Mouse (Mus musculus) spleen, adult 2 months (tissue): ENCODE data around the gene Mgat3.

Source experiments
- CTCF ChIP-seq: fragments of 200-500 bp; IDR thresholded peaks from 2 replicates; pipeline ENCODE4 v1.5.1; 2011; ENCODE audit warnings: mild to moderate bottlenecking, inconsistent platforms; ENCODE audit not compliant: insufficient read depth, insufficient read length, insufficient replicate concordance; ENCODE audit errors: extremely low read depth
- POLR2A ChIP-seq: fragments of 200-500 bp; IDR thresholded peaks from 2 replicates; pipeline ENCODE4 v1.6.1; 2011; ENCODE audit warnings: low read depth, low read length, inconsistent platforms

- TF ChIP-seq CTCF (peak; percentile 53; the same call in 1 of the 2 replicates), POLR2A (no peak)
Measured at GRCm38 (mm10) chr15:80215716-80216479, 42.4 kb downstream of the Mgat3 start.
